Mouse (Mus musculus) lung, postnatal 4 days (tissue): ENCODE measurements at regions not wholly inside any gene's neighbourhood (a gene's known extent, or its start where the extent isn't known, plus 50 kb on each side); places are given as distances from the start of the nearest gene placed in this dataset.

Experiments used
- DNase-seq, 2 experiments: peaks; one replicate each; pipeline ENCODE4 v3.0.0; 2021

DNA sequence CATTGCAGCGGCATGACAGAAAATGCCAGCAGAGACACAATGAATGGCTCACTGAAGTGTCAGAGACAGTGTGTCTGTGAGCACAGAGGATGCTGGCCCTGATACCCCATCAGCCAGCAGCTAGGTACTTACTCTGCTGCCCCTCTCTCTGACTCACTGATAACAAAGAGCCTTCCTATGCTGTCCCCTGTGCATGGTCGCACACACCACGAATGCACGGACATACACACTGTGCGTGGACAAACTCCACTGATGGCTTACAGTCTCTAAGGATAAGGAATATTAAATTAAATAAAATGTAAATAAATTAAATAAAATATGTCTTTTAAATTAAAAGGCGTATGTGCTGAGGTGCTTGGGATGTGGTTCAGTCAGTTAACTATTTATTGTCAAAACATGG, 438.2 kb downstream of the Rwdd3 start:
- DNase-seq = no peak

DNA sequence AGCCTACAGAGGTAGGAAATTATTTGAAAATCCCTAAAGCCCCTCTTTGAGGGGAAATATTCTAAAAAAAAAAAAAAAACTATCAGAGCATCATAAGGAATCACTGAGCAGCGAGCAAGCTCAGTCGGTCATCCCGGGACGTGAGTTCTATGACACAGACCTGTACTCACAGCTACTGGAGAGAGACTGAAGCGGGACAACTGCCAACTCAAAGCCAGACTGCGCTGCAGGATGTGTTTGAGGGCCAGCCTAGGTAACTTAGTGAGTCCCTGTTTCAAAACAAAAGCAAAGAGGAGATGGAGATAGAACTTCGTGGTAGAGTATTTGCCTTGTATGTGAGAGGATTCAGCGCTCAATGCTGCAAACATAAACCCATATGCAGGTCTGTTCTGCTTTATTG, 439.1 kb downstream of the Rwdd3 start:
- DNase-seq = no peak

DNA sequence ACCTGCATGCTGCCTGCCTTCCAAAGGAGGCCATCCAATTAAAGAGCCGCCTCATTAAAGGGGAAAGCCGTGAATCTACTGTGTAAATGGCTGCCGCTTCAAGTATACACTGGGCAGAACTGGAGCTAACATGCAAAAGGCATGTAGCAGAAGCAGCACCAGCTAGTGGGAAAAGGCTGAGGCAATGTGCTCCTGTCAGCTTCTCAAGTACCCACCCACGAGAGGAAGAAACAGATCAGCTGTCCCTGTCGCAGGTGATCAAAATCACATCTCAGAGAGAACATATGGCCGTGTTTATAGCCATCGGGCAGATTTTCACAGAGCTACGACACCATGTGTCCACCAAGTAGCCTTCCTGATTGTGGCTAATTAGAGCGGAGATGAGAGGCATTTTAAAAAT, 440.2 kb downstream of the Rwdd3 start:
- no peak for DNase-seq

DNA sequence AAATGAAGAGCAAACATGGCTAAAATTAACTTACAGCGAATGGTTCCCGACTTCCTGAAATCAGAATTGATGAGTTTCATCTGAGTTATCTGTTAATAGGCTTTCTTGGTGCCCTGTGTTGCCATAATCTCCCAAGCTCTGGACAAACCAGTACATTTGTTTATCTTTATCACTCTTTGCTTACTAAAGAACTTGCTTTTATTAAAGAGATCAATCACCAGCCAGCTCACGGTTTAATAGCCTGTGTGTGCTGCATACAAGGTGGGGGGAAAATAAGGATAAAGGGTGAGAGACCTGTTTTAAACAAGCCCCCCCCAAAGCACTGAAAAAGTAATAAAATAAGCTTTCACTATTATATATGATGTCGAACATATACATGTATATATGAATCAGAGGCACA, 441.3 kb downstream of the Rwdd3 start:
- no peak for DNase-seq

DNA sequence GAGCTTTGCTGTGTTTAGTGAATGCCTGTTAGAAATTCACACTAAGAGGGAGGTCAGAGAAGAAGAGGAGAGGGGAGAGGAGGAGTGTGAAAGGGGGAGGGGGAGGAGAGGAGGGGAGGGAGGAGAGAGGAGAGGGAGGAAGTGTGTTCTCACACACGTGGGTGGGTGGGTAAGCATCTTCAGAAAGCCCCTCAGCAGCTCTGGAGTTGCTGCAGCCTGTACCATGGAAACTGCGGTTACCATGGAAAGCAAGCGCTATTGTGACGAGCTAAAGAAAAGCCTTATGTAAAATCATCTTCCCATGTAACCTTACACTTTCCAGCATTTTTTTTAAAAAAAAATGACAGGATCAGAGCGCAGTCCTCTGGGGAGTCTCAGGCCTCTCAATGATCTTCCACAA, 441.8 kb downstream of the Rwdd3 start:
- DNase-seq = no peak

DNA sequence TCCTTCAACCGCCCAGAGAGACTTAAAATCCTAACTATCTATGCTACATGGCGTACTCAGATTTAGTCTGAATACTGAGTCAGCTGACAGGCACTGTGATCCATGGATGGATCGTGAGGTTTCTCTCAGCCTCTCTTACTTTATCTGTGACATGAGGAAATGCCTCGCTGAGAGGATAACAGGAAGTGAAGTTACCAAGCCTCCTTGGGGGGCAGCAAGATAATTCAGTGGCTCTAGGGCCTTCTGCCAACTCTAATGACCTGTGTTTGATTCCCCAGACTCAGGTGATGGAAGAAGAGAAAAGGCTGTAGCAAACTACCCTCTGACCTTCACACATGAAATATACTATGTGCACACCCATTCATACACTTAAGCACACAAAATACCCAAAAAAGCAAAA, 486.3 kb downstream of the Rwdd3 start:
- no peak for DNase-seq

DNA sequence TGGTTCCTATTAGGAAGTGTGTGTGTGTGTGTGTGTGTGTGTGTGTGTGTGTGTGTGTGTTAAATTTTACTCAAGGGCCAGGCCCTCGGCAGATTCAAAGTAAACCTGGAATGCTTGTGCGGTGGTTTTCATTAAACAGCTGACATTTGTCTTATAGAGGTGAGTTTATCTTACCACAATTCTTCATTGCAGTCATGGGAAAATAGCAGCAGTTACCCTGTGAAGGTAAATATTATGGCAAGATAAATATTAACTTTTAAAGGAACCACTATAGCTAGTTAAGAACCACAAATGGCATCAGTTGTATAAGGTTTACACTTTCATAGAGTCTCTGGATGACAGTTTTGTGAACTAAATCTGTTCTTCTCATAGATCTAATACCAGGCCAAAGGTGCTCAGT, 495.6 kb downstream of the Rwdd3 start:
- no peak for DNase-seq

DNA sequence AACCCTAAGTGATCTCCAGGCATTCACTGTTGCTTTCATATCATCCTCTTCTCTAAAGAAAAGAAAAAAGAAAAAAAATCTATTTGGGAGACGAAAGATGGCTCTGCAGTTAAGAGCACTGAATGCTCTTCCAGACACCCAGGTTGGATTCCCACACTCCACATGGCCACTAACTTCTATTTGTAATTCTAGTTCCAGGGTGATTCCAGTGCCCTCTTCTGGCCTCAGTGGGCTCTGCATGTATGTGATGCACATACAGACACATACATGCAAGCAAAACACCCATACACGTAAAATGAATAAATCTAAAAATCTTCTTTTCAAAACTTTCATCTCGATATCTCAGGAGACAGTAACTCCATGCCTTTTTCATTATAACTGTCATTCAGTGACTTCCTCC, 502.8 kb downstream of the Rwdd3 start:
- DNase-seq = no peak

DNA sequence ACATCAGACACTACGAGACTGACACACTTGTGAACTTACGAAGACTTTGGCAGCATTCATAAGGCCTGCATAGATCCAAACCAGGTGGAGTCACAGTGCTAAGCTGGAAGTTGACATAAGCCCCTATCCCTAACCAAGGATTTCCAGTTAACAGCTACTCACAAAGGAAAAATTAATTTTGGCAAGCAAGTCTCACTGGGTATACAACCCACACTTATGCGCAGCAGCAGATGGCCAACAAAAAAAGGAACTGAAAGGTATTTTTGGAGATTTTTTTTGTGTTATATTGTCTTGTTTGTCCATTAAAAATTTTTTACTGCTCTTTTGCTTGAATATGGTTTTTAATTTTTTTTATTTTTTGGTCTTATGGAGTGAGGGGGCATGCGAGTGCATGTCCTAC, 509.0 kb downstream of the Rwdd3 start:
- DNase-seq = no peak

DNA sequence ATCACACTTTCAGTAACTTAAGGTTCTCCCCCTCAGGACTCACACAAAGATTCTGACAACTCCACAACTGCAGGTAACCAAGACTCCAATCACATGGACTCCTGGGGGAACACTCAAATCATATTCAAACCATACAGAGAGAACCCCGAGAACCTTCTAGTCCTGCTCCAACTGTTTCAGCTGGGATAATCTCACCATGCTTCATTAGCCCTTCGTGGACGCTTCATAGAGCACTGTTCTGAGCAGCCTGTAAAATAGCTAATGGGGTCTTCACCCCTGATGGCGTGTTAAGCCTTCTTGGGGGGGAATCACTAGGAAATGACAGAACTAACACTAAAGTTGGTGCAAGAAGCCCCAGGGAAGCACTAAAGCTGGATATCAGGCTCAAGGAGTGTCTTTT, 510.7 kb downstream of the Rwdd3 start:
- no peak for DNase-seq

DNA sequence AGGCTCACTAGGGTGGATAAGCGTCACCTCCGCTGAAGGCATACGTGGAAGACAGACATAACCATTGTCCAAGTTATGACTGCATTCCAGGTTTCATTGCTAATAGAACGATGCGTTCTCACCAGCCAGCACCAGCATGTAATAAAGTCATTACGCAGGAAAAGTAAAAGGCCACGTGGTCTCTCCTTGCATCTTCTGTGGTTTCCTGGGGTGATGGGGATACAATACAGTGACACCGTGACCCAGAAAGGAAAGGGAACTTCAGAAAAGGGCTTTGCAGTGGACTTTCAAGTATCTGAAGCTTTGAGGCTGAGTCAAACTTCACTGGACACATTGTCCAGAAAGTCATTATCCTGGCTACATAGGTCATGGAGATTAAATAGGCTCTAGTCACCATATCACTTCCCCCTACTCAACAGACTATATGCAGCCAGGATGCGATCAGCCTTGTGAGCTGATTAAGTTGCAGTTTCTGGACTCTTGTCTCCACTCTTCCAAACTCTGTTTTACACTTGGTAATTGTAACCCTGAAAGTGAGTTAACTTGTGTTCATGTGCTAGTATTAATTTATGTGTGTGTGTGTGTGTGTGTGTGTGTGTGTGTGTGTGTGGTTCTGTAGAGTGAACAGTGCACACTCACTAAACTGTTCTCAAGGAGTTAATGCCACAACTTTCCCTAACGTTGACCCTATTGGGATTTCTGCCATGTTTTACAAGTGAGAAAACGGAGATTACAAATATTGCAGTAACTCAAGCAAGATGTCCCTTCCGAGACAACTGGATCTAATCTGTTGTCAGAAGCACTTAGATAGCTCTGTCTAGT, 522.2 kb downstream of the Rwdd3 start:
- DNase-seq = no peak

DNA sequence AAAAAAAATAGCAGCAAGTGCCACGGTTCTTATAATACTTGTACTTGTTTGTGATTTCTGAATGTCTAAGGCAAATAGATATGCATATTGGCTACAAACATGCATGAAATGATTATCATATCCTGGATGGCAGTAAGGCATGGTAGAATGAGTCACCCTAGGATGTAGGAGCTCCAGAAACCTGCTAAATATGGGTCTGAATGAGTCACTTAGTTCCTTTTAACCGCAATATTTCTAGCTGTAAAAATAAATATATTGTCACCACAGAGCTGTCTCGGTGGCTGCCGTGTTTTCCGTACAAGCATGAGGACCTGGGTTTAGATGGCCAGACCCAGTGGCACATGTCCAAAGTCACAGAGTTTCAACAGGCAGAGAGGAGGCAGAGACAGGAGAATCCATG, 523.1 kb downstream of the Rwdd3 start:
- DNase-seq = no peak

DNA sequence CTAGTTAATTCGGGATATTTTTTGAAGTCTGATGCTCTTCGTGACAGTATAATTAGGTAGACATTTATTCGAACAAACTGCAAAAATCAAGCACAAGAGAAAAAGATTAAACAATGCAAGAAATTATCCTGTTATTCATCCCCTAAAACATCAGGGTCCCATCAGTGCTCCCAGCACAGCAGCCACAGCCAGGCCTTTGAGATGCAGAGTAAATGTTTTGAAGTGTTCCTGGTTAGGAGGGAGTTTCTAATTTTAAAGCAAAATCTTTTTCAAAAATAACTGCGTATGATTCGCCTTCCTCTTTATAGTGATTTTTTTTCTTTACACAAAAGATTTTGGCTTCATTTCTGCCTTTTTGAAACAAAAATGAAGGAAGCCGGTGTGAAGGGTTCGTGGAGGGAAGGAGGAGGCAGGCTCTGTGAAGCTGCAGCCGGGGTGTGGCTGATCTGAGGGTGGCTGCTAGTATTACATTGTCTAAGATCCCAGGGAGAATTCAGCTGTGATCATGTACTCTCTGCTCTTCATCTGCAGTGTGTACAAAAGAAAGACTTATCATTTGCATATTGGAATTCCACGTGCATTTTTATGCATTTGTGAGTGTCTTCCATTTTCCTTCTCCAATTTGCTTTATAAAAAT, 534.7 kb downstream of the Rwdd3 start:
- no peak for DNase-seq

DNA sequence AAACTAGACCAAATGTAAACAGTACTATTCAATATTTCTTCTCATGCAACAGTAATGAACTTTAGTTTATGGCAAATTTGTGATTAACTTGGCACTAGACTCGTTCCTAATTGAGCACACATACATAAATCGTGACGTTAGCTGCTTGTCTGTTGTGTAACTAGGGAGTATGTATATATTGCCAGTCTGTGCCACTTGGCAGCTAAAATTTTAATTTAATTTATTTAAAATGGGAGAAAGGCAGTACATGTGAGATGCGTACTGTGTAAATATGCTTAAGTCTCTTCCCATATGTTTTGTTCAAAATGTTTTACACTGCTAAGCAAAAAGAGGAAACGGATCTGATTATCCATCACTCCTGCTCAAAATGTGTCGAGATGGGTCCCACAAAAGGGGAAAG, 553.1 kb downstream of the Rwdd3 start:
- DNase-seq = no peak

DNA sequence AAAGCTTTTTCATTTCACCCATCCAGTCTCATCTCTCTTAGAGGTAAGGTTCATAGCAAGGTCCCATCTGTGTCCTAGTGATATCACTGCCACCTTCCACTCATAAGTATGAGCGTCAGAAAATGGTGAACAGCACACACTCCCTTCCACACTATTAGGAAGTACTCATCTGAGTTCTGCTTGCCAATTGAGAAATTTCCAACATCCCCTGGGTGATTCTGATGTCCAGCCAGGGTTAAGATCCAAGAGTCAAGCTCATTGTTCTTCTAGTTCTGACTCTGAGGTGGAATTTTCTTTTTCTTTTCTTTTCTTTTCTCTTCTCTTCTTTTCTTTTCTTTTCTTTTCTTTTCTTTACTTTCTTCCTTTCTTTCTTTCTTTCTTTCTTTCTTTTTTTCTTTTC, 577.3 kb downstream of the Rwdd3 start:
- DNase-seq = no peak

DNA sequence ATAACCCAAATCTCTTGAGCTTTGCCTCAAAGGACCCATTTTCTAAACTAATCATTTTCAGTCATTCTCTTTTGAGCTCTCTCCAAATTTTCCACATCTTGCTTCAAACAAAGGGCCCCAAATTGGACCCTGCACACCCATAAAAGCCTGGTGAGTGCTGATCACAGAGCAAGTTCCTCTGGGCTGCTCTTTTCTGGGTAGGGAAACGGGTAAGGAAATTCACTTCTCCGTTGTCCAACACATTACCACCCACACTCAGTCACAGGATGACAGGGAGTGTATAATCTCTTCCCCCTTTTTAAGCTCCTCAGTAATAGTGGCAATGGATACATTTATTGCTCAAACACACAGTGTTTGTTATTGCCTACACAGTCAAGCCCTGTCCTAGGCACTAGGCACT, 580.3 kb downstream of the Rwdd3 start:
- DNase-seq = no peak

DNA sequence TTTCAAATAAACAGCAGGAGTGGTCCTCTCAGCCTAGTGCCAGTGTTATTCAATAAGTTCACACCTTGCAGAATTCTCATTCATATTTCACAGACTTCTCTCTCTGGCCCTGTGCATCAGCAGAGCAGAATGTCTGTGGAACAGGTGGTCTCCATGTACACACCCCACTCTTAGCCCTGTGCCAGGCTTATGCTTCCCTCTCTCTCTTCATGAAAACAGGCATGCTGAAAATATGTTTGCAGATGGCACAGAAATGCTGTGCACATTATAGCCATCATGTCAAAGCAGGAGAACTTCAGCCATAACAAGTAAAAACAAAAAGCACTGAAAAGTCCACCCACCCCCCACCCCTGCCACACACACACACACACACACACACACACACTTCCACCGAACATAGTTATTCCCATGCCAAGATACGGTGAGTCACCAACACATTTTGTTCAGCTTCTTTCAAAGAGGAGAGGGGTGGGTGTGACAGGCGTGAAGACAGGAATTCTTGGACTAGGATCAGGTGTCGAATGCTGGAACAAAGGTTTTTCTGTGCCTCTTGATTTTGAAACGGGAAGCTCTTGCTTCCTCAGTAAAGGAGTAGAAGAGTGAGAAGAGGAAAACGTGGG, 600.6 kb downstream of the Rwdd3 start:
- no peak for DNase-seq

DNA sequence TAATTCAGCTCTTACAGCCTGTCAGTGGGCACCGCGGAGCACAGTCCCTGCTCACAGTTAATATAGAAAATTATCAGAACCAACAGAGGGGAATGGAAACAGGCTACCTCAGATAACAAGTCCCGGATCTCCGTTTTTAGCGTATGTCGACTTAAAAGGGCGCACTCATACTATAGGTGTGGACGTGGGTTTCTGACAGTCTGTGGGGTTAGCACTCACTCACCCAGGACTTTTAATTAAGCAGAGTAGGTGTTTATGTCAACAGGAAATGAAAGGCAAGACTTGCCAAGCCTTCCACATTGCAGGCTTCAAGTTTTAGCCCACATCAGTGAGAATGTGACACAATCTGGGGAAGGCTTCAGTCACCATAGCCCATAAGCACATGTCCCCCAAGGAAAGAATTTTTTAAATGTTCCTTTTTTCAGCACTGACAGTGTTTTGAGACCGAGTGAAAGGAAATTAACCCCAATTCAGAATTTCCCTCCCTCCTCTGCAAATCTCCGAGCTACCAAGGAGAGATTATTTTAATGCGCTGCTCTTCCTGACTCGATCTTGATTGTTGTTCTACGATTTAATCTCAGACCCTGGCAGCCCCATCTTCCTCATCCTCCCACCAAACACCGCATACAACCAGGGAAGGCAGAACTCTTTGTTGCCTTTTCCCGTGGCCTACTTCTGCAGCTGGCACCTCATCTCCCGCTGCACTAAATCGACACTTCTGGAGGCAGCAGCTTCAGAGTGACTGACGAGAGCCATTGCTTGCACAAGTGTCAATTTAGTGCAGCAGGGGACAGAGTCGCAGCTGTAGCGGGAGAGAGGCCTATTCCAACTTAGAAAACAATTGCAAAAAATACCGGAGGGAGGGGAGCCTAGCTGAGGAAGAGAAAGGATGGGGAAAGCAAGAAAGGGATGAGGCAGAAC, 629.7 kb downstream of the Rwdd3 start:
- no peak for DNase-seq

DNA sequence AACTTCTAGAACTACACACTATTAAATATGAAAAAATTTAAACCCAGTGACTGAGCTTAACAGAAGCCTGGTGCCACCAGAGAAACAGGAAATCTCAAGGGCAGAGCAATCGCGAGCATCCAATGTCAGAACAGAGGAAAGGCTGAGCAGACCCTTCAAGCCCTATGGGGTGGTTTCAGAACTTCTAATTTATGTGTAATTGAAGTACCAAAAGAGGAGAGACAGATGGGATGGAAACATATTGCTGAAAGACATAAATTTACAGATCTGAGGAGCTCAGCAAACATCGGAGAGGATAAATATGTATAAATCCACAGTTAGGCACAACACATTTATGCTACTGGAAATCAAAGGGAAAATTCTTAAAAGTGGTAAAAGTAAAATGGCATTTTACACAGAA, 637.6 kb downstream of the Rwdd3 start:
- DNase-seq = no peak

DNA sequence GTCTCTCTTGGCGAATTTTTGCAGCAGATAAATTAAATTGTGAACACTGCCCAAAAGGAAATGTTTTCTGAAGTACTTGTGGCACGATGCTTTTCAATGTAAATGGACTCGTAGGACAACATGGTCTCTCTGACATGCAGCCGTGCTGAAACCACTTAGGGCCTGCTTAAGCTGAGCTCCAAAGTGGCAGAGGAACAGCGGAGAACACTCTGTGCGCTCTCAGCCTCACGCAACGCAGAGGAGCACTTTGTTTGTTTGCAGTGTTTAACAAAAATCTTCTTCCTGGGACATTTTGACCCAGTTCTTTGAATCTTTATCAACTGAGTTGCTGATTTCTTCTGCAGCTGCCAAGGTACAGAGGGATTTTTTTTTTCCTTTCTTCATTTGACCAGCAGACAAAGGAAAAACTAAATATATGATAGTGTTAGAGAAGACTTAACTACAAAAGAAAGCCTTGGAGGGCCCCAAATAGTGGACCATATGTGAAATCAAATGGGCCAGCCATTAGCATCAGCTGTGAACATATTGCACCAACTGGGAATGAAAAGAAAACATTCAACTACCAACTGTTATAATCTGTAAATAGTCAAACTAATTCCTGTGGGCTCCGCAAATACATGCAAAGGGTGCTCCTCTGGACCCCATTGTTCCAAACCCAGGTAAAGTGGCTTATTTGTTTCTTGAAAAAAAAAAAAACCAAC, 639.5 kb downstream of the Rwdd3 start:
- DNase-seq = no peak

DNA sequence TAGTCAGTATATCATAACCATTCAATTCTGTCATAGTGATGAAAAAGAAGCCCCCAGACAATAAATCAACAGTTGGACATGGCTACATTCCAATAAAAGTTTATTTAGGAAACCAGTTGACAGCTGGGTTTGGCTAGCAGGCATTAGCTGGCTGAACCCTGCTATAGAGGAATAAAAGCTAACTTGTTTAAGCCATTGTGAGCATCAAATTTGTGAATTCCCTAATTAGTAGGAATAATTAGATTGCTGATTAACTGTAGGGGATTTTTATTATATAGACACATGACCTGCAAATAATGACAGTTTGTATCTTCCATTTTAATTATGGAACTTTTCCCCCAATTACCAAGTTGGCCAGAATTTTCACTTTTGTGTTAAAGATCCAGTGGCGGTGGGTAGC, 659.8 kb downstream of the Rwdd3 start:
- no peak for DNase-seq

DNA sequence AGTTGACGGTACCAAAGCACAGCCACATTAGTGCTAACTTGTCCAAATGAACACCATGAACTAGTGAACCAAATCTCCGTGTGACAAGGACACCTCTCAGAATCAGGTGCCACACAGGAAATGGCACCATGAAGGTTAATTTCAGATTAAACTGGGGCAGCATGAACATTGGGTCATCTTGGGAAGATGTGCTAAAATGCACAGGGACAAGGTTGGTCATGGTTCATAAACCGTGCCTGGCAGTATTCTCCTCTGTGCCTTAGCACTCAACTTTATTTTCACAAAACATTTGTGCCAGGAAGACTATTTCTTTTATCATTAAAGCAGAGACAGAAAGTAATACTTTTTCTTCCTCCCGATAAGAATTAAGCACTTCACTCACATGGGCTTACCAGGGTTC, 672.6 kb downstream of the Rwdd3 start:
- no peak for DNase-seq

DNA sequence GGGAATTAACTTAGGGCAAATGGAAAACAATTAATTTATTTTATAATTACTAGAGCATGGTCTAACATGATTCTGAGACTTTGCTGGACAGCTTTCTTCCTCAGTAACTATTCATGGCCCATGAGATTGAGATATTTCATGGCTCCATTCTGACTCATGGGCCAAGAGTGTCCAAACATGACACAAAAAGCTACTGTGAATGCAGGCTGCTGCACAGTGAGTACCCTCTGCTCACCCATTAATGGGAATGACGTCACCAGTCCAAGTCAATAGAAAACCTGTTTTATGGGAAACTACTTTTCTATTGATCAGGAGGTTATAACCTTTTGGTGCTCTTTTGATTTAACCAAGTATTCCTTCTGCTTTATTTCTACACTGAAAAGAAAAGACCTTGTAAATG, 693.6 kb downstream of the Rwdd3 start:
- DNase-seq = no peak
